Mouse (Mus musculus): ENCODE results near the gene Lypla2.
A peak's percentile ranks its signal among the peaks of the same experiment; 100 is the strongest.

The Lypla2 gene

DNA sequence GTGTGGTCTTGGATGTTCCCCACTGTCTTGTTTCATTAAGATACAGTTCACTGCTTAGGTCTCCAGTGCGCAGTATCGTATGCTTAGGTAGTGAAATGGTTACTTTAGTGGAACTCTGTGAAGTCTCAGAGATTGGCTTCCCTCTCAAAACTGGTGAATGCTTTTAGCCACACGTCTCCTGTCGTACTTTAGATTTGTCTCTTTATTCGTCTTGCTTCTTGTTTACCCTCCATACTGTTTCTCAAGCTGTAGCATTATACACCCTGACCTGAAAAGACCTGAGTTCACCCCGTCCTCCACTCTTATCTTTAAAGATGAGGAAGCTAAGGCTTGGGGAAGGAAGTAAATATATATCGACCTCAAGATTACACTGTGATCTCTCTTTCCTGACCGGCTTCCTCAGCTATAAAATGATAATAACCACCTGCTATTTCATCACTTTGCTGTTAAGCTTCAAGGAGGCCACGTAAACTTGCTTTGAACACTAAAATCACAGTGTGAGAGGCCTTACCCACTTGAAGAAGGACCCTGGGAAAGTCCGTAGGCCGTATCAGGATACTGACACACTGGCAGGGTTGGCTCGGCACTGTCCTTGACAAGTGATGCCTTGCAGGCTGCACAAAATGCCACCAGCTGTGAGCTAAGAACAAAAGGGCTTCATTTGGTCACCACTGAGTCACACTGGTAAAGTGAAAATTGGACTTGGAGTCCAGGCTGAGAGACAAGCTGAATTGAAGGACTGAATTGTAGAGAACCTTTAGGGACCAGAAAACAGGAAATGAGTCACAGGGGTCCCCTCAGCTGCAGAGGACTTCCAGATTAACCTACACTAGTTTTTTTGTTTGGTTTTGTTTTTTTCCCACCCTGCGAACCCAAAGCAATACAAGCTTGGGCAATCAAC is 735 bp upstream of the Lypla2 start:
- no peak for DNase-seq (ENCODE audit: low read depth, low spot score)

DNA sequence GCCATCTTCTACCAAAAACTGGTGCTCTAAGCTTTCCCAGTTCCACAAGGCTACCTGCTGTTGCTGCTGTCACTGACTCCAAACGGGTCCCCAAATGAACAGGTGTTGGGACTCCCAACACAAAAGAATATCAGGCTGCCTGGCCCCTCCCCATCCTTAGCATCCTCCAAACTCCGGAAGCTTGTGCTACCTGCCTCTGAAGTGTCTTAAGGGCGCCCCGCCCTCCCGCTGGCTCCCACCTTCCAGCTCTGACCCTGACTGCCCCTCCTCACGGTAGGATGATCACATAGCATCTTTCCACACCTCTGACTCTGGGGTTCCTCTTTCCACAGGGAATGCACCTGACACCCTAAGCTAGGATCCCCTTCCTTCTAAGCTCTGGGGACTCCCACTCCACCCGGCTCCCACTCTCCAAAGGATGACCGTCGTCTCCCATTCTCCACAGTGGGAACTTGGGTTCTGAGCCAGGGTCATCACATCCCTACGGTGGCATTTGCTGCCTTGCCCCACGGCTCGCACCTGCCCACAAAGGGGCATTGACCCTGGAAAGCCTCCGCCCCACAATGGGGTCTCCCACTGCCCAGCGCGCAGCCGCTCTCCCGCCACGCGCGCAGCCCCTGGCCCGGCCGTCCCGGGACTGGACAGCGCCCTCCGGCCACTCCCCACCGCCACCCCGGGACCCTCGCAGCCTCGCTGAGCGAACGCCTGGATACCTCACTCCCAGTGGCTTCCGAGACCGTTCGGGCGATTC is 446 bp downstream of the Lypla2 start:
- DNase-seq (ENCODE audit: low read depth, low spot score) = no peak

DNA sequence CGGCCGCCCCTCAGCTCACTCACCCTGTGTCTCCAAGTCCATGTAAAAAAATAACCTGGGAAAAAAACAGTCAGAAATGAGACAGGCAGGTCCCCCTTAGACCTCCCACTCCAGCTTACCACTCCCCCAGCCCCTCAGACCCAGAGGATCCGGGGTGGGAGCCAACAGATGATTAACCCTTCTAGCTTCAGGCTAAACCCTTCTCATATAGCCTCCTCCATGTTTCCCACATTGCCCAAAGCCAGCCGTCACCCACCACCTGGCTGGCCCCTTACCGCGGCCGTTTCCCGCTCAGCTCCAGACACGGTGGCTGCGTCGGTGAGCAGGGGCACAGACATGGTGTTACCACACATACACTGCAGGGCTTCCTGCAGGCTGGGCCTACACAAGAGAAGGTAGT is 1.8 kb downstream of the Lypla2 start:
- no peak for DNase-seq (ENCODE audit: low read depth, low spot score)

DNA sequence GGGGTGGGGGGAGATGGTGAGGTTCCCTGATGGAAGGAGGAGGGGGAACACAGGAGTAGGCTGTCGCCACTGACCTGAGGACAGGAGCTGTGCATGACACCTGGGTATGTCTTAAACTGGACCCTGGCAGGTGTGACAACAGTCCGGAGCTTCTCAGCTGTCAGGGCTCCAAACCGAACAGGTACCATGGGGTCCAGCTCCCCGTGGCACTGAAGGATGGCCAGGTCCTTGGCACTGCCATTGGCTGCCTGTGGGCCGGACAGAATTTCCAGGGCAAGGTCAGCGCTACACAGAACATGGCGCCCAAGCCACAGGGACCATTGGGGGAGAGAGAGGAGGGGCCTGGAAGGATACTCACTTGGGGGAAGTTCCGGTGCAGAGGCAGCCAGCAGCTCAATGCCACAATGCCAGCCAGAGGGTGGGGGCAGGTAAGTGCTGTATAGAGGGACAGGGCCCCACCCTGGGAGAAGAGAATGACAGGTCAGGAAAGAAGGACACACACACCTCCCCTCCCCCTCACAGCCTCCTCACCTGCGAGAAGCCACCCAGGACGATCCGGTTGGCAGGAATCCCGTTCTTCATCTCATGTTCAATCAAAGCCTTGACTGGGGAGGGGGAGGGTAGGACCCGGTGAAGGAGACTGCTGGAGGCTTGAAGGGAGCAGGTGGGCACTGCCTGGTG is 3.2 kb downstream of the Lypla2 start:
- DNase-seq (ENCODE audit: low read depth, low spot score) = no peak

DNA sequence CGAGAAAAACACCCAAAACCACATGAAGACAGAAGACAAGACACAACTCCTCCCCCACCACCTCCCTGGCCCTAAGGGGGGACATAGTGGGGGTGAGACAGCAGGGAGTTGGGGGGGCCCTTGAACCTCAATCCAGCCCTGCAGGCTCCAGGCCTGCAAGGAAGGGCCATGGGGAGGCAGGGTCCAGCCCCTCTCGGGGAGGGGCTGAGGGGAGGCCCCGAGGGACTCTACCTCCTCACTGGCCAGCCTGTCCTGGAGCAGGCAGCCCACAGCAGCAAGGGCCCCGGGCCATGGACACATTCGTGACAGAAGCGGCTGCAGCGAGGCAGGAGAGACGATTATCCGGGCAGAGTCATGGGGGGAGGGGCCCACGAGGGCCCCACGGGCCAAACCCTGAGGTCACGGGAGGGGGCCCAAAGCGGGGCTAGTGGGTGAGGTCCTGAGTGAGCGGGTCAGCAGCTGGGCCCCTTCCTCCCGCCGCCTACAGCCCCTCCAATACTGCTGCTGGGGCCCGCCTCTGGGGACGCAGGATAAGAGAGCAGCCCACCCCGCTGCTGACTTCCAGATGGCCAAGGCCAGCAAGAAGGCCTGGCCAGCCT is 4.1 kb downstream of the Lypla2 start:
- DNase-seq (ENCODE audit: low read depth, low spot score) = no peak

DNA sequence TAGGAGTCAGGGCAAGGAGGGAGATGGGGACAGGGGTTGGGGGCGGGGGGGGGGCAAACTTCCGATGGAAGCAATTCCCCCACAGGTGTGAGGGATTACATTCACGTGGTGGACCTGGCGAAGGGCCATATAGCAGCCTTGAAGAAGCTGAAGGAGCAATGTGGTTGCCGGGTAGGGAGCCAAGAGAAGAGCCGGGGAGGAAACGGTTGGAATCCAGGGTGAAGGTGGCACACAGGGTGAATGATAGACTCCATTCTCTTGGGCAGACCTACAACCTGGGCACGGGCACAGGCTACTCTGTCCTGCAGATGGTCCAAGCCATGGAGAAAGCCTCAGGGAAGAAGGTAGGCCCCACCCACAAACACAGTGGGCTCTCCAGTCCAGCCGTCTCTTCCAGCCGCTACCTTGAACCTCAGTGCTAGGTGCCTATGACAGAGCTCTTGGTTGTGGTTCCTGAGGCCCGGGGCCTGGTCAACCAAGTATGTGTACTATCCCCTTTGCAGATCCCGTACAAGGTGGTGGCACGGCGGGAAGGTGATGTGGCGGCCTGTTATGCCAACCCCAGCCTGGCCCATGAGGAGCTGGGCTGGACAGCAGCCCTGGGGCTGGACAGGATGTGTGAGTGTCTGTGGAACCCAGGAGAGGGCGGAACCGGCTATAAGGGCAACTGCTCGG is 5.2 kb downstream of the Lypla2 start:
- DNase-seq (ENCODE audit: low read depth, low spot score) = no peak

DNA sequence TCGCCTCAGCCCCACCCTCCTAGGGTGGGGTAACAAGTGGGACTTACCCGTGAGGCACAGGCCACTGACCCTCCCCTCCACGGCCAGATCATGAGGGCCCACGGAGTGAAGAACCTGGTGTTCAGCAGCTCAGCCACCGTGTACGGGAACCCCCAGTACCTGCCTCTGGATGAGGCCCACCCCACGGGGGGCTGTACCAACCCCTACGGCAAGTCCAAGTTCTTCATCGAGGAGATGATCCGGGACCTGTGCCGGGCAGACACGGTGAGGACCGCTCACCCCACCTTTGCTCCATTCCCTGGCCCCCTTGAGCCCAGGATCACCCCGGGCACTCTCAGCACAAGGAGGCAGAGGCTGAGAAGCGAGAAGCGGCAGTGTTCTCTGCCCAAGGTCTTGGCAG is 6.1 kb downstream of the Lypla2 start:
- no peak for DNase-seq (ENCODE audit: low read depth, low spot score)

DNA sequence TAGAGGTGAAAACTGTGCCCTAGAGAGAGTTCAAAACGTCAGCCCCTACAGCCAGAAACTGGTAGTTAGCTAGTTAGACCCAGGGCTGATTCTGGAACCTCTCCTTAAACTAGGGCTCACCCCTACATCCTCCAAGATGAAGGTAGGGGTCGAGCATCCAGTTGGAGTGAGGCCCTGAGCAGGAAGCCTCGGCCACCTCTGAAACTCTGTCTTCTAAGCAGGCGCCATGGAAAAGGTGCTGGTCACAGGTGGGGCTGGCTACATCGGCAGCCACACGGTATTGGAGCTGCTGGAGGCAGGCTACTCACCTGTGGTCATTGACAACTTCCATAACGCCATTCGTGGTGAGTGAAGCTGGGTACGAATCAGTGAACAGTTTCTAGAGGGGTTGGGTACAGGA is 7.3 kb downstream of the Lypla2 start:
- no peak for DNase-seq (ENCODE audit: low read depth, low spot score)

DNA sequence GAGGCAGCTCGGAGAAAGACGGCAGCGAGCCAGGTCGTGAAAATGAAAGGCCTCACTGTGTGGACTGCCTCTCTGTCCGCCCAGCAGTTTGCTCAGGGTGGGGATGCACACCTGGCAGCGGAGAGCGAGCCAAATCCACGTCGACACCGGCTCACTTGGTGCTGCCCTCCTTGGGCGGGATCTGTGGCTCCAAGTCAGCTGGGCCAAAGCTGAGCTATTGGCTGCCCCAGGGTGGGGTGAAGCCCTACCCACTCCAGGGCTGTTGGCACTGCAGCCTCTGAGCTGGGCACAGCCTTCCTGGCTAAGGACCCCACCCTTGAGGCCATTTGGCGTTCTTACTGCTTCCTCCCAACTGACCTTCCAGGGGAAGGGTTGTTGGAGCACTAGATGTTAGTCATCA is 8.0 kb downstream of the Lypla2 start:
- DNase-seq (ENCODE audit: low read depth, low spot score) = no peak

DNA sequence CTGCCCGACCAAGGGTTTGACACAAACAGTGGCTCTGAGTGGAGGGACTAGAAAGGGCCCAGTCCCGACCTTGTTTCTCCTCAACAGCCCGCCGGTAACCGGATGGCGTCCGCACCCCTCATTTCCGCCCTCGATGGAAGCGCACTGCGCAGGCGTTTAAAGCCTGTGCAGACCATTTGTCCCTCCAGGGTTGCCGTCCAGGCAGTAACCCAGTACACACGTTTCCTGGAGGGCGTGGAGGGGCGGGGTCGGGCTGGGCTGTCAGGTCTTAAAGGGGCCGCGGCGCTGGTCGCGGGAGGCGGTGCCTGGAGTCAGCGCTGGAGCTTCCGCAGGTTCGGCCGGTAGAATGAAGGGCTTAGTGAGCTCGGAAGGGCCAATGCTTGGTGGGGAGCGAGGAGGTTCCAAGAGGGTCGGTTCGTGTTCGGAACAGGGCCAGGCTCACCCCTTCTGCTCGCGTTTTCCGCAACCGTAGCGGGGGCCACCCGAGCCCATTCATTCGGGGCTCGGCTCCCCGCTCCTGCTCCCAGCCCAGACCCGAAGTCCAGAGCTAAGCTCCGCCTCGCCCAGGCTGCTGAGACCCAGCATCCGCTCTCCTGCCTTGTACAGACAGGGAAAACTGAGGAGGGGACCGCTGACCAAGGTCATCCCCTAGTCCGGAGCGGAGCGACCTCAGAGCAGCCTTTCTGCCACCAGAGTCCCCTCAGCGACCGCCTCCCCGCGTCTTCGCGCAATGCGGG is 8.8 kb downstream of the Lypla2 start, which contains the start of gene Gale:
Gene Gale (plus strand): TSS at position 271 of the 737 bp plus-strand sequence.
- DNase-seq (ENCODE audit: low read depth, low spot score) = peak; percentile 96

DNA sequence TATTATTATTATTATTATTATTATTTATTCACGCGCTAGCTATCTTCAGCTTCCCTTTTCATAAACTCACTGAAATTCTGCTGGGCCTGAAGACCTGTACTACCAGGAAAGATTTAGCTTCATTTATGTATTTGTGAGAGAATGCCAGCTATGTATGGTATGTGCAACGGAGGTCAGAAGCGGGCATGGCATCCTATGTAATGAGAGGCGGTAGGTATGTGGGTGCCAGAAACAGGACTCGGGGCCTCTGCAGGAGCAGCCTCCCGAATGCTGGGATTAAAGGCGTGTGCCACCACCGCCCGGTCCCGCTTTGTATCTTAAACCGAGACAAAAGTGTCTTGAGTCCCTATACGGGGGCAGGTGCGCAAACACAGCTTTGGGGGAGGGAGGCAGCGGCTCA is 9.5 kb downstream of the Lypla2 start:
- DNase-seq (ENCODE audit: low read depth, low spot score) = no peak

DNA sequence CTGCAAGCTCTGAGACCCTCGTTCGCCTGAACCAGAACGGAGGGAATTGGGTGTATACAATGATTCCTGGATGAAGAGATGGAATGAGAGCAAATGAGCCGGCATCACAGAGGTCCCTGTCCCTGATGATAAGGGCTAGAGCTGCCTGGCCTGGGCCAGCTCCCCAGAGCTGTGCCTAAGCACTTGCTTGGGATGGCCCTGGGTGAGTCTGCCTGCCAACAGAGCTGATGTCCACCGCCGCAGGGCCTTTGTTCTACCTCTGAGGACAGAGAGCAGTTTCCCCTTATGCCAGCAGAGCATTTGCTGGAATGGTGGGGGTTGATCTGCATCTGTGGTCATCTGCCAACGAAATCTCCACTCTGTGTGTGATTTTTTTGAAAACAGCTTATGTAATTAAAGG is 10.2 kb downstream of the Lypla2 start:
- no peak for DNase-seq (ENCODE audit: low read depth, low spot score)

DNA sequence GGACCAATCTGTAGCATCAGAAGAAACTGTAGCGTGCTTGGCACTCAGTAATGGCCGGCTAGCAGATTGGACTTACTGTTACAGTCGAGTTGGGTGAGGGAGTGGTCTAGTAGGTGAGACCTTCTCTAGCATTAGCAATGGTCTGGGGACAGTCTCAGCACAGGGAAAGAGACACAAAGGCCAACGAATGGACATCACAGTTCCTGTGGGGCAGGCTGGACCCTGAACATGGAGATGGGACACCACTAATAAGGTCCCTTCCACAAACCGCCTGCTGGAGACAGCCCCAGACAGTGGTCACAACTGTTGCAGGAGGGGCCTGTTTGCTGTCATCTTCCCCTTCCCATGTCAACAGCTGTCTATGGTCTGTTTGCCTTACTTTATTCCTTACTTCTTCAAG is 10.7 kb downstream of the Lypla2 start:
- DNase-seq (ENCODE audit: low read depth, low spot score) = no peak

DNA sequence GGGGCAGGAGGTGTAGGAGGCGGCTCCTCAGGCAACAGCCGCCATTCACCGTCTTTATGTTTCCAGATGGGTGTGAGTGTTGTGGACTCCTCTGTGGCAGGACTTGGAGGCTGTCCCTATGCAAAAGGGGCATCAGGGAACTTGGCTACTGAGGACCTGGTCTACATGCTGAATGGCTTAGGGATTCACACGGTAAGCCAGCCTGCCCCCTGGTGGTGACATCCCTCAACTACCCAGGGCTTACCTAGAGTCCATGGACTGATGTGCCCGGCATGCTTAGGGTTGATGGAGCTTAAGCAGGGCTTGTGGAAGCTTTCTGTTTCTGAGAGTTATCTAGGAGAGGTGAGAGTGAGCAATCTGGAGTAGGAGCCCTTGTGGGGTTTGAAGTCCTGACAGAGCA is 11.7 kb downstream of the Lypla2 start:
- DNase-seq (ENCODE audit: low read depth, low spot score) = no peak

DNA sequence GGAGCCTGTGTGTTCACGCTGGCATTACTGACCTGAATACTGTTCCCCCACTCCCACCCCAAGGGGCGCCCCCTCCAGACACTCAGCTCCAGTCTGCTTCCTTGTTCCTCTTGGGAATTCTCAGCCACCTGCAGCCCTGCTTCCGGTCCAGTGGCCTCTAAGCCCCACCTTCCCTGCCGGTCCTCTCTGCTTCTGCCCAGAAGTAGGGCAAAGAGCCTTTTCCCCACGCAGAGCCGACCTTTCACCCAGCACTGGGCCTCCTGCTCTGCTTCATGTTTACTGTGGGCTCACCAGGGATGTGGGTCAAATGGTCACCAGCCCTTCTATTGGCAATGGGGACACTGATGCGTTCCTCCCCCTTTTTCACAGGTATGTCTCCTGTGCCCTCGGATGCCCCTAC is 14.1 kb downstream of the Lypla2 start:
- no peak for DNase-seq (ENCODE audit: low read depth, low spot score)

DNA sequence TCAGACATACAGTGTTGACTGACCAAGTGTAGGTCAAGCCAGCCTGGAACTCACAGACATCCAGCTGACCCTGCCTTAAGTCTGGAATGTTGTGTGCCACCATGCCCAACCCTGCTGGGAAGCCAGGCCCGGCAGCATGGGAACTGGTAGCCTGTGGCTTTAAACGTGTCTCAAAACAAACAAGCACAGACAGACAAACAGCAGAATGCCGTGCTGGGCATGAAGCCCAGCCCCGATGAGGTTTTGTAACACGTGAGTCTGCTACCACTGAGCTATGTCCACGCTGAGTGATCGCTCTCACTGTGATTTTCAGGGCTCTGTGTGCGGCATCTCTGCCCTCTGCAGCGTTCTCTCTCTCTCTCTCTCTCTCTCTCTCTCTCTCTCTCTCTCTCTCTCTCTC is 16.5 kb downstream of the Lypla2 start:
- no peak for DNase-seq (ENCODE audit: low read depth, low spot score)

DNA sequence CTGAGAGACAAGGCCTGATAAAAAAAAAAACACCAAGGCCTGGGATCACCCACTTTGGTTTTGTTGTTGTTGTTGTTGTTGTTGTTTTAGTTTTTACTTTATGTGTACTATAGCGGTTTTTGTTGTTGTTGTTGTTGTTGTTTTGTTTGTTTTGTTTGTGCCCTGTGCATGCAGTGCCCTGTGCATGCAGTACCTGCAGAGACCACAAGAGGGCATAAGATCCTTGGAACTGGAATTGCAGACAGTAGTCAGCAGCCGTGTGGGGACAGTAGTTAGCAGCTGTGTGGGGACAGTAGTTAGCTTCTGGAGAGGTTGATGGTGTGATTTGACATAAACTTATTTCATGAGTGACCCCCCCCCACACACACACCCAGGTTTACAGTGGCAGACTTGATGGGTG is 18.2 kb downstream of the Lypla2 start:
- no peak for DNase-seq (ENCODE audit: low read depth, low spot score)

DNA sequence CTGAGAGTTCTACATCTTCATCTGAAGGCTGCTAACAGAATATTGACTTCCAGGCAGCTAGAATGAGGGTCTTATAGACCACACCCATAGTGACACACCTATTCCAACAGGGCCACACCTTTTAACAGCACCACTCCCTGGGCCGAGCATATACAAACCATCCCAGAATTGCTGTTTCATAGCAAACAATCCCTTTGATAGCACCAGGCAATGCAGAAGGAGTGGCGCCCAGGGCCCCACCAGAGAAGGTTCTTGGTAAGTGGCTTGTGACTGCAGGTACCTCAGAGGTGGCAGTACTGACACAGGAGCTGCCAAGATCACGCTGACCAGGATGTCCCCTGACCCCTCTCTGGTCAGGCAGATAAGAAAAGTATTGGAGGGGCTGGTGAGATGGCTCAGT is 19.2 kb downstream of the Lypla2 start:
- no peak for DNase-seq (ENCODE audit: low read depth, low spot score)

DNA sequence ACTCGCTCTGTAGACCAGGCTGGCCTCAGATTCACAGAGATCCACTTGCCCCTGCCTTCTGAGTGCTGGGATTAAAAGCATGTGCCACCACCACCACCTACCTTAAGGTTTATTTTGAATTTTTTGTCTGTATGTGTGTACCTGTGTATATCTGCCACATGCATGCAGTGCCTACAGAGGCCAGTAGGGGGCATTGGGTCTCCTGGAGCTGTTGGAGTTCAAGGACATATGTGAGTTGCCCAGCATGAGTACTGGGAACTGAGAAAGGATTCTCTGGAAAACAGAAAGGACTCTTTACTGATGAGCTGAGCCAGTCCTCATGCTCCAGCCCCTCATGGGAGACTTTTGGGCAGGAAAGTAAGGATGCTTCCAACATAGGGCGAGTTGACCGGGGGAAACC is 20.9 kb downstream of the Lypla2 start:
- DNase-seq (ENCODE audit: low read depth, low spot score) = no peak

DNA sequence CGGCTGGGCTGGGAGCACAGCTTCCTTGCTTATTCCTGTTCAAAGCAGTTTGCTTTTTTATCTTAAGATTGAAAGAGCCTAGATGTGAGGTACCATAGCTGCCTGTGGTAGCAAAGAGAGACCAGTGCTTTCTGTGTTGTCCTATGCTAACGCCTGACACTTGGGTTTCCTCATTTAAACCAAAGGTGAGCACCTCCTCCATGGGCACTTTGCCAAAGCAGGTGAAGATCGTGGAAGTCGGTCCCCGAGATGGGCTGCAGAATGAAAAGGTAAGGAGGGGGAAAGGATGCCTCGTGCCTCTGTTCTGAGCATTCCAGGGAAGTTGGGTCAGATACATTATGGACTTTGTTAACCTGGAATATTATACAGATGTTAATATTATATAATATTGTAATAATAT is 22.1 kb downstream of the Lypla2 start:
- DNase-seq (ENCODE audit: low read depth, low spot score) = no peak

DNA sequence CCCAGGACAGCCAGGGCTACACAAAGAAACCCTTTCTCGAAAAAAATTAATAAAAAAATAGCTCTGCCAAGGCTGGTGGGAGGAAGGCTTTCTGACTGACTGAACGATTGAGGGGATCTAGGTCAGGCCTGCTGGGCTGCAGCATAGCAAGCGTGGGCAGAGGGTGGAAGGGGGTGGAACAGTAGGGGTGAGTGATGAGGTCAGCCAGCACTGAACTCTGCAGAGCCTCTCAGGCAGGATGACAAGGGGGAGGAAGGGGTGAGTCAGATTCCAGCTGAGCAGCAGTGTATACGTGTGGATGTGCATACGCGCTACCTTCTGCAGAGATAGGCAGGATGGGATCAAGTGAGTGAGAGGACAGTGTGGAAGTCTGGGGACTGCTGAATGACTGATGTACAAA is 22.5 kb downstream of the Lypla2 start:
- DNase-seq (ENCODE audit: low read depth, low spot score) = no peak

Measured in brain, embryonic 18.5 days (tissue).